Mouse (Mus musculus) forebrain, embryonic 15.5 days (tissue): Measurements from ENCODE around the gene Mras. TPM values are rescaled to one million over a fixed set of nuclear protein-coding genes. Genes with fewer than 3 reads are reported as not detected.
A peak's percentile ranks its signal among the peaks of the same experiment; 100 is the strongest.

Experiments used
- ATAC-seq: fragments of 200-750 bp; cut with Nextera tagmentation; replicated peaks from 2 replicates; pipeline ENCODE4 v1.8.0; 2017; ENCODE audit warnings: mild to moderate bottlenecking, moderate TSS enrichment, moderate library complexity
- H3K27ac ChIP-seq: fragments of 300-500 bp; sonication (generic); replicated peaks from 2 replicates; pipeline ENCODE4 v1.5.1; 2015; ENCODE audit warnings: mild to moderate bottlenecking, inconsistent platforms
- H3K27me3 ChIP-seq: fragments of 300-500 bp; sonication (generic); 2 replicates; pipeline ENCODE4 v1.6.1; 2015; ENCODE audit warnings: inconsistent platforms
- H3K36me3 ChIP-seq: fragments of 300-500 bp; sonication (generic); 2 replicates; pipeline ENCODE4 v1.6.1; 2015; ENCODE audit warnings: mild to moderate bottlenecking, inconsistent platforms
- H3K4me1 ChIP-seq: fragments of 300-500 bp; sonication (generic); 2 replicates; pipeline ENCODE4 v1.6.1; 2015; ENCODE audit warnings: inconsistent platforms
- H3K4me2 ChIP-seq: fragments of 300-500 bp; sonication (generic); replicated peaks from 2 replicates; pipeline ENCODE4 v1.6.1; 2015; ENCODE audit warnings: mild to moderate bottlenecking, inconsistent platforms
- H3K4me3 ChIP-seq: fragments of 300-500 bp; sonication (generic); 2 replicates; pipeline ENCODE4 v1.5.1; 2015; ENCODE audit warnings: mild to moderate bottlenecking, inconsistent platforms
- H3K9ac ChIP-seq: fragments of 300-500 bp; sonication (generic); replicated peaks from 2 replicates; pipeline ENCODE4 v1.6.1; 2015; ENCODE audit warnings: mild to moderate bottlenecking, inconsistent platforms
- H3K9me3 ChIP-seq: fragments of 300-500 bp; sonication (generic); 2 replicates; pipeline ENCODE4 v1.6.1; 2016; ENCODE audit warnings: inconsistent platforms
- WGBS: fragments of 180-500 bp; shearing (Covaris S2); methylation state at CpG from one replicate; pipeline ENCODE4 v1.1.7; 2015; ENCODE audit warnings: mixed read lengths; 5-methylcytosine and 5-hydroxymethylcytosine counted together
- polyA plus RNA-seq: library from polyadenylated mRNA; unstranded; fragments of >200 nt; fragmentation: Nextera tagmentation; extraction: Ambion mirVana; gene quantifications from 2 replicates; pipeline ENCODE4 v1.2.1, GENCODE M21; 2015

Gene Mras
- 58.8 and 59.5 TPM in 2 replicates for polyA plus RNA-seq

DNA sequence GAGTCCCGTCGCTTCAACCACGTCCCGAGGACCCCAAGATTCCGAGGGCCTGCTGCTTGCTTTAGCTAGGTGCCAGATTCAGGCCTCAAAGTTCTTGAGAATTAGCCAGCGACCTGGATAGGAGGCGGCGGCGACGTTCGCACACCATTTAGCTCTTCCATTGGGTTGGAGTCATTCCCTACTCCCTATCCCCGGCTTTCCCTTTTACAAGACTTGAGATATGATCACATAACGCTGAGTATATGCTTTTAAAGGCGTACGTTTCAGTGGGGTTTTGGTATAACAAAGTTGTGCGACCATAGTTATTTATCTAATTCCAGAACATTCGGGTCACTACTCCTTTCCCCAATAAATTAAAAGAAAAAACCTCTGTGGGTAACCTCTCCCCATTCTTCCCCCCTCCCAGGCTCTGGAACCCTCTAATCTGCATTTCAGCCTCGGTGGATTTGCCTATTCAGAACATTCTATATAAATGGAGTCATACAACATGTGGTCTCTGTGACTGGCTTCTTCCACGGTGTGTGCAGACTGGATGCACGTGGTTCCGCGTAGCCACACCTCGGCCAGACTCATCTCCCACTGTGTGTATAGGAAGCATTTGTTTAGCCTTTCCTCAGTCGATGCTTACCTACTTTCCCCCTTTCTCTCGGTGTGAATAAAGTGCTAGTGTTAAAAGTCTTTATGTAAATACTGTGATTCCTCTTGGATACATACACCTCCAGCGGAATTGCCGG is at the start of gene Mras:
TSS of gene Mras (minus strand) at position 351 of the 734 bp plus-strand sequence.
- H3K4me3 ChIP-seq, result peak within 1 kb of the TSS; percentile 96
- no peaks in the 10 kb centered on the region for H3K36me3 ChIP-seq
- WGBS, result 17% methylated on average over 27 of the region's 27 CpGs
- no peaks in the 10 kb centered on the region; the same call in 1 of the 2 replicates for H3K27me3 ChIP-seq
- peaks cover 44% of the 10 kb centered on the region for H3K4me1 ChIP-seq
- H3K9ac ChIP-seq, result peak within 1 kb of the TSS; percentile 98
- peak within 1 kb of the TSS; percentile 73 for H3K4me2 ChIP-seq
- no peaks in the 10 kb centered on the region for H3K9me3 ChIP-seq
- ATAC-seq, result no peak; the same call in 1 of the 2 replicates
- peak within 1 kb of the TSS; percentile 91 for H3K27ac ChIP-seq

DNA sequence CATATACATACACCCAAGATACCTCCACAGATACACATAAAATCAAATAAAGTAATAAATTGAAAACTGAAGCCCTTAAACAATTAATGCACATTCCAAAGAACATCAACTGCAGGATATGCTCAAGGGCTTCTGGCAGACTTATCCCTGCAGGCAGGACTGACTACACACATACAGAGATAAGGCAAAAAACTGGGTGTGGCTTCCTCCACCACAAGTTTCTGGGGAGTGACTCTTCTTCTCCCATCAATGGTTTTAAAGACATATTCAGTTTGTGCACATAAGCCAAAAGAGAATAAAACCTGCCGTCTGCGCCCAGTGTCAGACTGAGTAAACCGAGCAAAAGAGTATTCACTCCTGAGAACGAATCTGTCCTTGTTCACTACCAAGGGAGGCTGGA is 48.0 kb upstream of the Mras start:
- H3K27me3 ChIP-seq, result no peaks in the 10 kb centered on the region
- peaks cover 29% of the 10 kb centered on the region for H3K36me3 ChIP-seq
- no peak overlapping the region for H3K4me2 ChIP-seq

DNA sequence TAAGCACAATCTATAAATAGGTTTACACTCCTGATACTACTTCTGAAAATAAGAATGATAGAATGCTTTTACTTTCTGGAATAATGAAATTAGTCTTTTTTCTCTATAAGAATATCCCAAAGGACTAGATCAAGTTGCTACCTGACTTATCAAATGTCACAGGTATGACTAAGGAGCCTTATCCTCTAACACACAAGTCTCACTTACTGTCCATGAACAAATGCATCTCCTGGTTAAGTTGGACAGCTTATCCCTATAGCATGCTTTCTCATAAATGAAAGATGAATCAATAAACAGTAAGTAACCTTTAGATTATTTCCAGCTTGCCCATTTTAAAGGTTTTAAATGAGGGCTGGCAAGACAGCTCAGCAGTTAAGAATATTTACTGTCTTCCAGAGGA is 47.5 kb upstream of the Mras start:
- no peaks in the 10 kb centered on the region for H3K9me3 ChIP-seq
- H3K27me3 ChIP-seq, result no peaks in the 10 kb centered on the region
- H3K4me1 ChIP-seq, result peaks cover 14% of the 10 kb centered on the region
- ATAC-seq, result no peak
- no peak overlapping the region for H3K9ac ChIP-seq
- H3K4me3 ChIP-seq, result no peak overlapping the region
- H3K36me3 ChIP-seq, result peaks cover 29% of the 10 kb centered on the region
- H3K27ac ChIP-seq, result no peak overlapping the region
- H3K4me2 ChIP-seq, result no peak overlapping the region

More for the DNA sequence above, 48.0 kb upstream of the Mras start:
- peaks cover 13% of the 10 kb centered on the region for H3K4me1 ChIP-seq
- no peak overlapping the region for H3K4me3 ChIP-seq
- ATAC-seq, result no peak
- 93% methylated on average over 4 of the region's 4 CpGs for WGBS
- H3K9ac ChIP-seq, result no peak overlapping the region
- no peaks in the 10 kb centered on the region for H3K9me3 ChIP-seq
- no peak overlapping the region for H3K27ac ChIP-seq

DNA sequence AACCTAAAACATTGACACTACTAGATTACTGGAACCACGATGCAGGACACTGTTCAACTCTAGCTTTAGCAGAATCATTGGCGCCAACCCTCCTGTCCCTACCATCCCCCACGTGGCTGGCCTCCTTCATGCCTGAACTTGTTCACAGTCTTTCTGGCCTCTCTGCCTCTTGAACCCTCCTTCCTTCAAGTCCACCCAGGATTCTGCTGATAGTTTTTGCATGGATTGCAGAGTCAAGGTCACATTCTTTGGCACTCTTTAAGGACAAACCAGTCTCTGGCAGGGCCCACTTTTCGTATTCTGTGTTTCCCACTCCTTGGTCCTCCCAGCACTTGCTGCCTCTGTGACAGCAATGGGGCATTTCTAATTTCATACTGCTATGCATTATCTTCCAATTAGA is 46.0 kb upstream of the Mras start:
- H3K36me3 ChIP-seq, result peaks cover 29% of the 10 kb centered on the region
- no peak overlapping the region for H3K4me3 ChIP-seq
- H3K4me2 ChIP-seq, result no peak overlapping the region
- no peak overlapping the region for H3K9ac ChIP-seq
- ATAC-seq, result no peak
- 91% methylated on average over 4 of the region's 4 CpGs for WGBS
- no peaks in the 10 kb centered on the region for H3K9me3 ChIP-seq
- no peaks in the 10 kb centered on the region for H3K27me3 ChIP-seq
- H3K4me1 ChIP-seq, result peaks cover 24% of the 10 kb centered on the region
- no peak overlapping the region for H3K27ac ChIP-seq

DNA sequence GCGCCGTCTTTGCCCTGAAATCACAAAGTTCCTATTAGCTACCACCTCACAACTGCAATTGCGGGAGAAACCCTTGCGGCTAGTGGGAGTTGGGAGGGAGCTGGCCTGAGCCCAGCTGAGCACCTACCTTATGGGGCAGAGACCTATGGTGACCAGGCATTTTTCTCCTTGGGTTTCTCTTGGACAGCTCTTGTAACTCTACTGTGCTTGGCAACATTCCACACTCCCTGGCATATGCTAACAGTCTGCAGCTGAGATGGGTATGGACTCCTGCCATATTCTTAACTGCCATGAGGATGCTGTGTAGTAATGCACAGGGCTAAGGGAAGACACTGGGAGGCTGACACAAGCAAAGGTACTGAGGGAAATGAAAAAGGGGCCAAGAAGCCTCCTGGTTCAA is 43.6 kb upstream of the Mras start:
- Histone ChIP-seq H3K36me3 (peaks cover 13% of the 10 kb centered on the region), H3K4me1 (peaks cover 24% of the 10 kb centered on the region), H3K27ac (no peak overlapping the region), H3K4me2 (no peak overlapping the region), H3K27me3 (no peaks in the 10 kb centered on the region), H3K9ac (no peak overlapping the region), H3K4me3 (no peak overlapping the region), H3K9me3 (no peaks in the 10 kb centered on the region)
- ATAC-seq, result no peak; the same call in 1 of the 2 replicates
- 86% methylated on average over 4 of the region's 4 CpGs for WGBS

DNA sequence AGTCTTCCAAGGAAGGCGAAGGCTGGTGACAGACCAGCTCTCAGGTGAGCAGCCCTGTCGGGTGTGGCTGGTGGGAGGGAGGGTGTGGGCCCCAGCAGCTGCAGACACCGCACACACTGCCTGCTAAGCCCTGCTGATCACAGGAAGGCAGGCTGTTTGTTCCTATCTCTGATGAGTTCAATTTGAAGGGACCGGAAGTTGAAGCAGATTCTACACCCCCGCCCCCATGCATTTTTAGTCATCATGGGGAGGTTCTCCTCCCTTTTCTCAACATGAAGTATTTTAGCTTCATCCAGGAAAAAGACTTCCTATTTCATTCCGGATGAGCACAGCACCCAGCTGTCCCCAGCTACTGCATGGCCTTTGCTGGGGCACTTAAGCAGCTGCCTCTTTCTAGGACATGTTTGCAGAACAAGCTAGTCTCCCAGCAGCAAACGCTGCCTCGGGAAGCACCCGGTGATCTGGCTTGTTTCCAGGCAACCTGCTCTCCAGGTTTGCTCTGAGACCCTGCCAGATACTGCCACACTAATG is 42.1 kb upstream of the Mras start:
- H3K4me2 ChIP-seq, result no peak overlapping the region
- H3K9ac ChIP-seq, result no peak overlapping the region
- H3K9me3 ChIP-seq, result no peaks in the 10 kb centered on the region
- H3K27ac ChIP-seq, result peak overlapping the region; percentile 41; the same call in 1 of the 2 replicates
- 59% methylated on average over 9 of the region's 9 CpGs for WGBS
- no peak overlapping the region for H3K4me3 ChIP-seq
- peaks cover 24% of the 10 kb centered on the region for H3K4me1 ChIP-seq
- H3K36me3 ChIP-seq, result peaks cover 11% of the 10 kb centered on the region
- 0 out of 2 replicates have a peak, but pooled peaks have one; percentile 27 for ATAC-seq
- no peaks in the 10 kb centered on the region for H3K27me3 ChIP-seq

DNA sequence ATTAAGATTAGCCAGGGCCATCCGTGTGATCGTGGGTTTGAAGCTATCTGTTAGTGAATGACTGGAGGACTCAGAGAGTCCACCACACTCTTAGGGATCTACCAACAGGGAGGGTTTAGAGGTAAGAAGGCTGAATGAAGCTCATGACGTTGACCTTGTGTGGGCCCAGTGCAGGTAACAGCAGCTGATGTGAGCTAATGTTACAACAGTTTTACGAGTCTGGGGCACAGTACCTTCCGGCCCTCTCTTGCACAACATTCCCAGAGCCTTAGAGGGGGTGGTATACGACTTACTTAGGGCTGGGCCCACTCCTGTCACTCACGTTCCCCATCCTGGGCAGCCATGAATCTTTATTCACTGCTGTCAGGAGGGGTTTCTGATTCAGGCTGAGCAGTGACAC is 34.2 kb upstream of the Mras start:
- WGBS, result 92% methylated on average over 7 of the region's 7 CpGs
- peaks cover 2% of the 10 kb centered on the region; the same call in 1 of the 2 replicates for H3K36me3 ChIP-seq

DNA sequence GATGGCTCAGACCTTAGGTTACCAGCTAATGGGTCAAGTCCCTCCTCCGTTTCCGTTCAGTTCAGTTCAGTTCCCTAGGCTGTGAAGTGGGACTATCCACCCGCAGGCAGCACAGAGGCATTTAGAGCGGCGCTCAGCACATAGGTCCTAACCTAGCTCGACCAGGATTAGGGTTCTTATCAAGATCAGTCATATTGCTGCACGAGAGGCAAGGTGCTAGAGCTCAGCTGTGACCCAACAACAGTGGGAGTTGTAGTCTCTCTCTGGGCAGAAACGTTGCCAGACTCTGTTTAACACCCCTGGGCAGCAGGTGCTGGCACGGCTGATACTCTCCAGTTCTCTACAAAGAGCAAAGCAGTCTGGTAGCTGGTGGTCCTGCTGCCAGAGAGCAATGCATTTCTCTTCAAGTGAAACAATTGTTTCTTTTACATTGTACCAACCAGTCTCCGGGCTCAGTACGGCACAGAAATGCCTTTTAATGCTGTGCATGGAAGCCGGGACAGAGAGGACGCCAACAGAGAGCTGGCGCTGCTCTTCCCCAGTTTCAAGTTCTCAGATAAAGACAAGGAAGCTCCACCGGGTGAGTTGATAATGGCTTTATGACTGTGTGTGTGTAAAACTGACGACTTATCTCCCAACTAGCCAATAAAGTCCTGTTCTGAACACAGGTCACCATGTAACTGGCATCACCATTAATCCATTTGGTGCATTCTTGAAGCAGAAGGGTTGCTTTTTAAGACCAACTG is 33.3 kb upstream of the Mras start:
- no peak overlapping the region for H3K9ac ChIP-seq
- no peak overlapping the region for H3K27ac ChIP-seq
- 61% methylated on average over 16 of the region's 16 CpGs for WGBS
- no peaks in the 10 kb centered on the region for H3K9me3 ChIP-seq
- no peak overlapping the region for H3K4me3 ChIP-seq
- no peaks in the 10 kb centered on the region for H3K27me3 ChIP-seq
- no peak overlapping the region for H3K4me2 ChIP-seq
- H3K4me1 ChIP-seq, result peaks cover 5% of the 10 kb centered on the region; the same call in 1 of the 2 replicates
- no peak for ATAC-seq
- H3K36me3 ChIP-seq, result peaks cover 2% of the 10 kb centered on the region; the same call in 1 of the 2 replicates

More for the DNA sequence above, 34.2 kb upstream of the Mras start:
- Histone ChIP-seq H3K27me3 (no peaks in the 10 kb centered on the region), H3K4me3 (no peak overlapping the region), H3K27ac (no peak overlapping the region), H3K4me2 (no peak overlapping the region), H3K9ac (no peak overlapping the region), H3K4me1 (peaks cover 5% of the 10 kb centered on the region; the same call in 1 of the 2 replicates), H3K9me3 (no peaks in the 10 kb centered on the region)
- no peak for ATAC-seq

DNA sequence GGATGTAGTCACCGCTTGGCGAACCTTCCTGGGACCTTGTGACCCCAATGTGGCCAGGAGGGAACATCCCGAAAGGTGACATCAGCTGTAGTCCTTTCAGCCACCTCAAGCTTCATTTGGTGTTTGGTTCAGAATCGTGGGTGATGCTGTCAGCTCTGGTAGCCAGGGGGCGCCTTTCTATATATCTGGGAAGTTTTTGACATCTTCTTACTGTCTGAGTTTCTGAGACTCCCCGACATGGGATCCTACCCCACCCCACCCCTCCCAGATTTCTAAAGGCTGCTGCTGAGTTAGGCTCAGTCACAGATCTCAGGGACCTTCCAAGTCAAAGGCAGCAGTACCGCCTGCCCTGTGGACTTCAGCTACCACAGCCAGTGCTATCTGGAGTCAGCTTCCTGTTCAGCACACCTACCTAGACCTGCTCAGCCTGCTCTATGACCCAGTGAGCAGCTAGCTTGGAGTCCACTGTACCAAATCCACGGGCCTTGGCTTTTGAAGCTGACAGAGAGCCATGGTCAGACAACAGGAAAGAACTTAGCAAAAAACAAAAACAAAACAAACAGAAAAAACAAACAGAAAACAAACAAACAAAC is 32.6 kb upstream of the Mras start:
- ATAC-seq, result no peak
- Histone ChIP-seq H3K36me3 (peaks cover under 1% of the 10 kb centered on the region; the same call in 1 of the 2 replicates), H3K4me1 (peaks cover 5% of the 10 kb centered on the region; the same call in 1 of the 2 replicates), H3K9ac (no peak overlapping the region), H3K27ac (no peak overlapping the region), H3K27me3 (no peaks in the 10 kb centered on the region), H3K4me2 (no peak overlapping the region), H3K9me3 (no peaks in the 10 kb centered on the region), H3K4me3 (no peak overlapping the region)
- 73% methylated on average over 8 of the region's 8 CpGs for WGBS

DNA sequence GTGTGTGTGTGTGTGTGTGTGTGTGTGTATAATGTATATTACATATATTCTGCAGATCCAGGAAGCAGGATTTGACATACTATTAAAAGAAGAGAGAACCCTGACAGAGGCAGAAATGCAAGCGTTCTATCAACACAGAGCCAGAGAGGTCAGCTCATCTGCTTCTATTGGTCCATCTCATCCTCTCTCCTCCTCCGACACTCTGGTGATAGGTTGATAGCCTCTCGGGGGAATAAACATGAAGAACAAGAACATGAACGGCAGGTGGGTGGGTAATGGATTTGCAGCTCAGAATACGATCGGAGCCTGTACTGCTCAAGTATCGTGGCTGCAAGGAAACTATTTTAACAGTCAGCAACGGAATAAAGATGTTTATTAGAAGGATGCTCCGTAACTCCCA is 31.4 kb upstream of the Mras start:
- H3K27me3 ChIP-seq, result no peaks in the 10 kb centered on the region
- H3K4me2 ChIP-seq, result no peak overlapping the region
- 86% methylated on average over 9 of the region's 9 CpGs for WGBS
- no peak overlapping the region for H3K27ac ChIP-seq
- ATAC-seq, result no peak
- no peaks in the 10 kb centered on the region for H3K9me3 ChIP-seq
- peaks cover 5% of the 10 kb centered on the region; the same call in 1 of the 2 replicates for H3K4me1 ChIP-seq
- H3K4me3 ChIP-seq, result no peak overlapping the region
- H3K9ac ChIP-seq, result no peak overlapping the region
- H3K36me3 ChIP-seq, result no peaks in the 10 kb centered on the region

DNA sequence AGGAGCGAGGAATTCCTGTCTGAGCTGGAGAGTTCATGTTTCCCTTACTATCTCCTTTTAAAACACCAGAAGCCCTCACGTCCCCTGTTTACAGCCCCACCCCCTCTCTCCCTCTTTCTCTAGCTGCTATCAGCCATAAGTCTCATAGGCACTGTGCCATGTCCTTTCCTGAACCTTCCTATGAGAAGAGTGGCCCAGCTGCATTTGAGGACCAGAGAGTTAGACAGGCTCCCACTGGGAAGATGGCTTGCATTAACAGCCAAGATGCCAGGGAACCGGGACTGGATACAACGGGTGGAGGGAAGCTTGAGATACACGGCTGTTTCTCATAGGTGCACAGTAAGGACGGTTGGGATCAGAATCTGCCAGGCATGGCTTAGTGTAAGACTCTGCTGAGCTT is 27.7 kb upstream of the Mras start:
- H3K27me3 ChIP-seq, result no peaks in the 10 kb centered on the region
- H3K36me3 ChIP-seq, result no peaks in the 10 kb centered on the region
- no peak for ATAC-seq
- H3K4me1 ChIP-seq, result no peaks in the 10 kb centered on the region
- no peak overlapping the region for H3K4me3 ChIP-seq
- 78% methylated on average over 6 of the region's 6 CpGs for WGBS
- no peak overlapping the region for H3K9ac ChIP-seq
- H3K27ac ChIP-seq, result no peak overlapping the region
- H3K4me2 ChIP-seq, result no peak overlapping the region
- H3K9me3 ChIP-seq, result no peaks in the 10 kb centered on the region

DNA sequence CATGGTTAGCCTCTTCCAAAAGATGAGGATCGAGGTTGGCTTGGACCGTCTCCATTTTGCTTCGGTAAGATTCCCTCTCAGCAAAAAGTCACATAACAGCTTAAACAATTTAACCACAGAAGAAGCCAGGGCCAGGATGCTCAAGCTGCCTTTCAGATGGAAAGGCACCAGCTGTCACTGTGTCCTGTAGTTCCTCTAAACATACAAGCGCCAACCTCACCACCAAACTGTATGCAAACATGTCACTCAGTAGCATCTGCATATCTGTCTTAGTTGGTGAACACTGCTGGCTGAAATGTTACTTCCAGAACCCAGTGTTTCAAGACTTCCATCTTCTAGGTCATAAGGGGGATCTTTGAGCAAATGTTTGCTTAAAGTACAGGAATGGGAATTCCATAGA is 22.5 kb upstream of the Mras start:
- H3K4me1 ChIP-seq, result no peaks in the 10 kb centered on the region
- H3K4me2 ChIP-seq, result no peak overlapping the region
- WGBS, result 57% methylated on average over 4 of the region's 4 CpGs
- H3K27ac ChIP-seq, result no peak overlapping the region
- H3K9ac ChIP-seq, result no peak overlapping the region
- H3K9me3 ChIP-seq, result no peaks in the 10 kb centered on the region
- H3K36me3 ChIP-seq, result no peaks in the 10 kb centered on the region
- no peak overlapping the region for H3K4me3 ChIP-seq
- ATAC-seq, result peak; percentile 53
- H3K27me3 ChIP-seq, result no peaks in the 10 kb centered on the region
